Mouse (Mus musculus): ENCODE measurements around the gene Zbtb20. TPM values are rescaled to one million over a fixed set of nuclear protein-coding genes. Genes with fewer than 3 reads are reported as not detected.
A peak's percentile ranks its signal among the peaks of the same experiment; 100 is the strongest.

The Zbtb20 gene
- polyA plus RNA-seq (2015; fragmentation: Nextera tagmentation; extraction: Ambion mirVana) = 30.9 and 33.5 TPM in 2 replicates

GRCm38 (mm10) chr16:42875852-42875980 is at the start of gene Zbtb20:
Gene Zbtb20, plus strand, starts transcription at chr16:42875881.
- H3K4me3 ChIP-seq = peak within 1 kb of the TSS; percentile 71
- H3K27ac ChIP-seq (replicated peaks) = peak within 1 kb of the TSS; percentile 99
- 0% methylated on average over 5 of the region's 8 CpGs for WGBS

DNA sequence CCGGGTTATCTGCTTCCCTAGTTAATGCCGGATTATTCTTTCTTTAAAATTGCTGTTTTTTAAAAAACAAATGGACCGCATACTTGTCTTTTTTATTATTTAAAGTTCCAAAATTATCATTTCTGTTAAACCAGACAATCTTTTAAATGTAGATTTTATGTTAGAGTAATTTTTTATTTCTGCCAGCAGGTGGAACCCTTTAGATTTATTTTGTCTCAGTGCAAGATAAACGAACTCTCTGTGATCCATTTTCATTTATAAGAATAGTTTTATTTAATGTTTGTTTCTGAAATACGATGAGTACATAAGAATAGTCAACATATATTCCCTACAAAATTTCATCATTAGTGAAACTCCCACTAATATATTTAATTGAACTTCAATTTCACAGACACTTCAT is 39.7 kb upstream of the Zbtb20 start:
- Histone ChIP-seq H3K9me3 (no peaks in the 10 kb centered on the region), H3K9ac (no peak overlapping the region), H3K27ac (replicated peaks) (no peak overlapping the region), H3K27me3 (replicated peaks) (no peaks in the 10 kb centered on the region), H3K4me1 (no peaks in the 10 kb centered on the region), H3K4me2 (no peak overlapping the region), H3K36me3 (no peaks in the 10 kb centered on the region), H3K4me3 (no peak overlapping the region)
- no peak for ATAC-seq (ENCODE audit: extremely low read depth, insufficient number of reproducible peaks, low FRiP score, low TSS enrichment)
- 62% methylated on average over 5 of the region's 5 CpGs for WGBS

More at GRCm38 (mm10) chr16:42875852-42875980, at the start of gene Zbtb20:
- Histone ChIP-seq H3K9me3 (no peaks in the 10 kb centered on the region), H3K4me2 (peak within 1 kb of the TSS; percentile 75), H3K27me3 (replicated peaks) (no peaks in the 10 kb centered on the region), H3K9ac (peak within 1 kb of the TSS; percentile 90), H3K36me3 (no peaks in the 10 kb centered on the region), H3K4me1 (peaks cover 16% of the 10 kb centered on the region; the same call in 1 of the 2 replicates)
- ATAC-seq (ENCODE audit: extremely low read depth, insufficient number of reproducible peaks, low FRiP score, low TSS enrichment) = no peak

DNA sequence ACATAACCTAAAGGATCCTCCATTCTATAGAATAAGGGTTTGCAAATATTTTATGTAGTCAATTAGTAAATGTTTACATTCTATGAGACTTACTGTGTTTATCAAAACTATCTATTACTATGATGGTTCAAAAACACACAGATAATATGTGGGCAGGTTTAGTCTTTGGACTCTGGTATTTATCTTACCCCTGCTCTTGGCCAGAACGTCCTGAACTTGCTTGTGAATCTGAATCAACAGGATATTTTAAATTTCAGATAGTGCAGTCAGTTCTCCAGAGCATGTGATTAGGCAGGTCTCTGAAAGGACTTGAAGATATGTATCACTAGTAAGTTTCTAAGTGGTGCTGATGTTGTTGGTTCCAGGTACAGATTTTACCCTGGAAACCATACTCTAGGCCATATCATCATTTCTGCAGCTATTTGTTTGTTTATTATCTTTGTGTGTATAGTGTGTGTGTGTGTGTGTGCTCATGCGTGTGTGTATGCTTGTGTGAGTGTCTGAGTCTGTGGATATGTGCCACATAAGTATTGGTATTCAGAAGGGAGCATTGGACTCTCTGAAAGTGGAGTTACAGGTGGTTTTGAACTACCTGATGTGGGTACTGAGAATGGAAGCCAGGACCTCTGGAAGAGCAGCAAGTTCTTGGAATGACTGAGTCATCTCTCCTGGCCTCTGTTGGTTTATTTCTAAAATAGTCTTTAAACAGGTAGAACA is 39.1 kb upstream of the Zbtb20 start:
- WGBS = 52% methylated on average over 2 of the region's 2 CpGs
- ATAC-seq (ENCODE audit: extremely low read depth, insufficient number of reproducible peaks, low FRiP score, low TSS enrichment) = no peak
- no peaks in the 10 kb centered on the region for H3K9me3 ChIP-seq

DNA sequence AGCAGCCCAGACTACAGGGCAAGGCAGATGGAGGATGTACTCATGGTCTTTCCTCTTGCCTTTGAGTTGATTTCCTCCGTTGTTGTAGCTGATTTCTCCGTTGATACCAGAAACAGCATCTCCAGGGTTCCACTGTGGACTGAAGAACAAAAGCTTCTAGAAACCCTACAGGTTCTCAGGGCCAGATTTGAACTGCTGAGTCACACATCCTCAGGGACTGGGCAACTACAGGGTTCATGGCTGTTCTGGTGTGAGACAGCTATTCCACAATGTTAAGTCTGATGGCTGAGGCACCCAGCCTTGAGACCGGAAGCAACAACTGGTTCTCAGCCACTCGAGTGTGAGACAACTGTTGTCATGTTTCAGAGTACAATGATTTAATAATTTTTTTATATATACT is 37.5 kb upstream of the Zbtb20 start:
- H3K9me3 ChIP-seq = no peaks in the 10 kb centered on the region
- no peak overlapping the region for H3K27ac ChIP-seq (replicated peaks)
- no peaks in the 10 kb centered on the region for H3K36me3 ChIP-seq
- H3K4me1 ChIP-seq = no peaks in the 10 kb centered on the region
- H3K27me3 ChIP-seq (replicated peaks) = no peaks in the 10 kb centered on the region
- no peak for ATAC-seq (ENCODE audit: extremely low read depth, insufficient number of reproducible peaks, low FRiP score, low TSS enrichment)
- WGBS = 83% methylated on average over 4 of the region's 4 CpGs
- no peak overlapping the region for H3K4me2 ChIP-seq
- no peak overlapping the region for H3K9ac ChIP-seq
- no peak overlapping the region for H3K4me3 ChIP-seq

More for the DNA sequence above, 39.1 kb upstream of the Zbtb20 start:
- H3K4me3 ChIP-seq = no peak overlapping the region
- no peaks in the 10 kb centered on the region for H3K27me3 ChIP-seq (replicated peaks)
- H3K4me1 ChIP-seq = no peaks in the 10 kb centered on the region
- no peak overlapping the region for H3K4me2 ChIP-seq
- no peak overlapping the region for H3K9ac ChIP-seq
- H3K27ac ChIP-seq (replicated peaks) = no peak overlapping the region
- H3K36me3 ChIP-seq = no peaks in the 10 kb centered on the region

GRCm38 (mm10) chr16:42857564-42858183 is 18.0 kb upstream of the Zbtb20 start:
- H3K27me3 ChIP-seq (replicated peaks) = no peaks in the 10 kb centered on the region
- no peak overlapping the region for H3K27ac ChIP-seq (replicated peaks)
- H3K4me1 ChIP-seq = no peaks in the 10 kb centered on the region
- WGBS = 46% methylated on average over 3 of the region's 3 CpGs
- H3K4me2 ChIP-seq = no peak overlapping the region
- no peak overlapping the region for H3K4me3 ChIP-seq
- ATAC-seq (ENCODE audit: extremely low read depth, insufficient number of reproducible peaks, low FRiP score, low TSS enrichment) = no peak
- H3K9me3 ChIP-seq = peaks cover 11% of the 10 kb centered on the region; the same call in 1 of the 2 replicates
- no peaks in the 10 kb centered on the region for H3K36me3 ChIP-seq
- H3K9ac ChIP-seq = no peak overlapping the region

- H3K36me3 ChIP-seq = no peaks in the 10 kb centered on the region
- H3K4me2 ChIP-seq = no peak overlapping the region
- H3K9me3 ChIP-seq = peaks cover 11% of the 10 kb centered on the region; the same call in 1 of the 2 replicates
- H3K9ac ChIP-seq = no peak overlapping the region
- 62% methylated on average over 4 of the region's 4 CpGs for WGBS
- H3K27me3 ChIP-seq (replicated peaks) = no peaks in the 10 kb centered on the region
- H3K4me1 ChIP-seq = 0 out of 2 replicates have a peak, but pooled peaks cover 2% of the 10 kb centered on the region
- no peak overlapping the region for H3K27ac ChIP-seq (replicated peaks)
- no peak for ATAC-seq (ENCODE audit: extremely low read depth, insufficient number of reproducible peaks, low FRiP score, low TSS enrichment)
- H3K4me3 ChIP-seq = no peak overlapping the region
Observed at GRCm38 (mm10) chr16:42859251-42859650, 16.4 kb upstream of the Zbtb20 start.

DNA sequence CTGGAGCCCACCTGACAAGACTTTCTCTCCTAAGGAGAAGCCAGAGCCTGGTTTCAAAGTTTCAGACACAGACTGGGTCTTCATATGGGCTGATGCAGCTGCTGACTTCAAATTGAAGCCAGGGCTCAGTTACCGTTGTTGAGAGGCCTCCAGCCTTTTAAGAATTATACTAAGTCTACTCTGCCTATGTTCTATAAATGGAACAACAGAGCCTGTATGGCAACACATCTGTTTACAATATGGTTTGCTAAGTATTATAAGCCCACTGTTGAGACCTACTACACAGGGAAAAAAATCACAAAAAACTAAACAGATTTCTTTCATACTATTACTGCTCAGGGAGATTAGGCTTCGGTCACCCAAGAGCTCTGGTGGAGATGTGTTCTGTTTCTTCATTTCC is 12.4 kb upstream of the Zbtb20 start:
- 0 out of 2 replicates have a peak, but pooled peaks cover under 1% of the 10 kb centered on the region for H3K9me3 ChIP-seq
- WGBS = 67% methylated on average over 2 of the region's 2 CpGs
- H3K27ac ChIP-seq (replicated peaks) = no peak overlapping the region
- ATAC-seq (ENCODE audit: extremely low read depth, insufficient number of reproducible peaks, low FRiP score, low TSS enrichment) = no peak
- H3K4me3 ChIP-seq = no peak overlapping the region
- 0 out of 2 replicates have a peak, but pooled peaks cover 2% of the 10 kb centered on the region for H3K4me1 ChIP-seq
- no peak overlapping the region for H3K4me2 ChIP-seq
- no peaks in the 10 kb centered on the region for H3K27me3 ChIP-seq (replicated peaks)
- no peaks in the 10 kb centered on the region for H3K36me3 ChIP-seq
- no peak overlapping the region for H3K9ac ChIP-seq

DNA sequence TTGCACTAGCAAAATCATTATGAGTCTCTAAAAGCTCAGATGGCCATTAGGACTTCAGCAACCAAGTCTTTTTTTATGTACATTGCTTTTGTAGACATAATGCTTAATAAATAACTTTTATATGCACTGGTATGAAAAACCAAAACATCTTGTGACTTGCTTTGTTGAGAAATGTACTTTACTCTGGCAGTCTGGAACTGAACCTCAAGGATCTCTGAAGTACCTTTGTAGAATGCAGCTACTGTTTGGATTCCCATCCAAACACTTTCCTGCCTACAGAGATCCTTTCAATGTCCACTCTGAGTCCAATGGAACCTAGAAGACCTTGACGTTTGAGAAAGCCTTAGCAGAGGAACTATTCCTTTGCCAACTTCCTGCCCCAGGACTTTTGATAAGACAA is 9.6 kb upstream of the Zbtb20 start:
- ATAC-seq (ENCODE audit: extremely low read depth, insufficient number of reproducible peaks, low FRiP score, low TSS enrichment) = no peak
- 0 out of 2 replicates have a peak, but pooled peaks cover 2% of the 10 kb centered on the region for H3K4me1 ChIP-seq
- 51% methylated on average over 1 of the region's 1 CpGs for WGBS
- no peak overlapping the region for H3K4me3 ChIP-seq
- no peak overlapping the region for H3K27ac ChIP-seq (replicated peaks)
- H3K27me3 ChIP-seq (replicated peaks) = no peaks in the 10 kb centered on the region
- no peak overlapping the region for H3K4me2 ChIP-seq
- no peaks in the 10 kb centered on the region for H3K9me3 ChIP-seq
- no peaks in the 10 kb centered on the region for H3K36me3 ChIP-seq
- no peak overlapping the region for H3K9ac ChIP-seq

DNA sequence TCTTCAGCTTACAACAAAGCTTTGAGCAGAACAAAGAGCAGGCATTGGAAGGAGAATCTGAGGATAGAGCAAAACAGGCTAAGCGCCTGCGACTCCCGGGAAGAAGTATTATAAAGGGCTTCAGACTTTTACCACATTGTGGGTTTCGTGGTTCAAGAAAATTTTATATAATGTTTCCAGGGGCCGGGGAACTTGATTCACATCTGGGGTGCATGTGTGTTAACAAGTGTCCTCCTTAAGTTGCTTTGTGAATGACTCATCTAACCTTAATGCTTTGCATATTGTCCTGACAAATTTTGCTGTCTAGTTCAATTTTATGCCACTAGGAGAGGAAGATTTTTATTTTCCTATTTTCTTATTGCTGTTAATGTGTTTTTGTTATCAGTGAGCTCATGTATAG is 3.6 kb upstream of the Zbtb20 start:
- Histone ChIP-seq H3K36me3 (no peaks in the 10 kb centered on the region), H3K4me3 (no peak overlapping the region), H3K27ac (replicated peaks) (no peak overlapping the region), H3K27me3 (replicated peaks) (no peaks in the 10 kb centered on the region), H3K9me3 (no peaks in the 10 kb centered on the region), H3K9ac (no peak overlapping the region), H3K4me2 (no peak overlapping the region), H3K4me1 (peaks cover 11% of the 10 kb centered on the region; the same call in 1 of the 2 replicates)
- no peak for ATAC-seq (ENCODE audit: extremely low read depth, insufficient number of reproducible peaks, low FRiP score, low TSS enrichment)
- WGBS = 86% methylated on average over 5 of the region's 5 CpGs

DNA sequence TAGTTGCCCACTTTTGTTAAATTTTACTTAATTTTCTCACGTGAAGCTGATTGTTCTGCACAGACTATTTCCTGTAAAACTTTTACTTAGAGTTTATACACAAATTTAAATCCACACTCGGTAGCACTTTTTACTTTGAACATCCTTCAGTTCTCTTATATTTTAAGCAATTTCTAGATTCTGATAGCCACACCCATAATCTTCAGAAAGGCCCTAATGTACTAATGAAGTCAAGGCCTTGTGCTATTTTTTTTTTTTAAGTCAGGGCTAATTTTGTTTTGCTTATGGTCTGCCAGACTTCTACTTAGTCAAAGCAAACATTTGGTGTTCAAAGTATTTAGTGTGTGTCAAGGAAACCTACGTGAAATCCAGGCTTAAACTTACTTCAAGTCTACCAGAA is 1.7 kb upstream of the Zbtb20 start:
- ATAC-seq (ENCODE audit: extremely low read depth, insufficient number of reproducible peaks, low FRiP score, low TSS enrichment) = no peak
- no peaks in the 10 kb centered on the region for H3K36me3 ChIP-seq
- no peaks in the 10 kb centered on the region for H3K27me3 ChIP-seq (replicated peaks)
- H3K4me1 ChIP-seq = peaks cover 16% of the 10 kb centered on the region; the same call in 1 of the 2 replicates
- H3K27ac ChIP-seq (replicated peaks) = peak overlapping the region; percentile 96
- H3K4me2 ChIP-seq = 0 out of 2 replicates have a peak overlapping the region, but pooled peaks have one; percentile 68
- H3K4me3 ChIP-seq = no peak overlapping the region
- H3K9ac ChIP-seq = no peak overlapping the region
- WGBS = 65% methylated on average over 3 of the region's 3 CpGs
- H3K9me3 ChIP-seq = no peaks in the 10 kb centered on the region

- 4% methylated on average over 5 of the region's 5 CpGs for WGBS
- H3K36me3 ChIP-seq = no peaks in the 10 kb centered on the region
- peak overlapping the region; percentile 96 for H3K27ac ChIP-seq (replicated peaks)
- no peak for ATAC-seq (ENCODE audit: extremely low read depth, insufficient number of reproducible peaks, low FRiP score, low TSS enrichment)
- H3K4me1 ChIP-seq = peaks cover 16% of the 10 kb centered on the region; the same call in 1 of the 2 replicates
- H3K9me3 ChIP-seq = no peaks in the 10 kb centered on the region
- H3K4me2 ChIP-seq = peak overlapping the region; percentile 68
- peak overlapping the region; percentile 71 for H3K4me3 ChIP-seq
- H3K9ac ChIP-seq = peak overlapping the region; percentile 80
- no peaks in the 10 kb centered on the region for H3K27me3 ChIP-seq (replicated peaks)
Observed at GRCm38 (mm10) chr16:42874456-42874855, 1.2 kb upstream of the Zbtb20 start.
